Mouse (Mus musculus) embryonic facial prominence, embryonic 12.5 days (tissue): Measurements from ENCODE around the gene 1110008P14Rik. TPM values are rescaled to one million over a fixed set of nuclear protein-coding genes. Genes with fewer than 3 reads are reported as not detected.

Experiments
- ATAC-seq: fragments of 200-750 bp; cut with Nextera tagmentation; 2 replicates; pipeline ENCODE4 v1.8.0; 2017; ENCODE audit not compliant: insufficient number of reproducible peaks, insufficient read depth, low FRiP score, low TSS enrichment
- H3K27ac ChIP-seq: fragments of 300-500 bp; sonication (generic); 2 replicates; pipeline ENCODE4 v1.5.1; 2016; ENCODE audit warnings: mild to moderate bottlenecking
- H3K27me3 ChIP-seq: fragments of 300-500 bp; sonication (generic); 2 replicates; pipeline ENCODE4 v1.6.1; 2016; ENCODE audit warnings: mild to moderate bottlenecking, moderate library complexity
- H3K36me3 ChIP-seq: fragments of 300-500 bp; sonication (generic); 2 replicates; pipeline ENCODE4 v1.6.1; 2016; ENCODE audit warnings: mild to moderate bottlenecking
- H3K4me1 ChIP-seq: fragments of 300-500 bp; sonication (generic); 2 replicates; pipeline ENCODE4 v1.6.1; 2016
- H3K4me2 ChIP-seq: fragments of 300-500 bp; sonication (generic); replicated peaks from 2 replicates; pipeline ENCODE4 v1.6.1; 2016; ENCODE audit warnings: mild to moderate bottlenecking, moderate library complexity
- H3K4me3 ChIP-seq: fragments of 300-500 bp; sonication (generic); 2 replicates; pipeline ENCODE4 v1.5.1; 2016; ENCODE audit warnings: mild to moderate bottlenecking
- H3K9ac ChIP-seq: fragments of 300-500 bp; sonication (generic); 2 replicates; pipeline ENCODE4 v1.6.1; 2016; ENCODE audit warnings: mild to moderate bottlenecking, moderate library complexity
- H3K9me3 ChIP-seq: fragments of 300-500 bp; sonication (generic); 2 replicates; pipeline ENCODE4 v1.6.1; 2016; ENCODE audit warnings: mild to moderate bottlenecking, moderate library complexity
- WGBS: fragments of 180-500 bp; shearing (Covaris S2); methylation state at CpG from one replicate; pipeline ENCODE4 v1.1.7; 2016; 5-methylcytosine and 5-hydroxymethylcytosine counted together
- polyA plus RNA-seq: library from polyadenylated mRNA; unstranded; fragments of >200 nt; fragmentation: Nextera tagmentation; extraction: Ambion mirVana; gene quantifications from 2 replicates; pipeline ENCODE4 v1.2.1, GENCODE M21; 2016

The 1110008P14Rik gene
- polyA plus RNA-seq, 1 experiment from 2014 or later: 53.9 TPM

- Histone ChIP-seq H3K9me3 (no peaks in the 10 kb centered on the region), H3K4me2 (no peak overlapping the region), H3K27ac (no peak overlapping the region), H3K9ac (no peak overlapping the region), H3K36me3 (peaks cover 55% of the 10 kb centered on the region), H3K4me3 (no peak overlapping the region), H3K27me3 (no peaks in the 10 kb centered on the region), H3K4me1 (peaks cover 33% of the 10 kb centered on the region)
- 85% methylated on average over 6 of the region's 6 CpGs for WGBS
- no peak for ATAC-seq
Observed at GRCm38 (mm10) chr2:32420647-32421046, 38.9 kb upstream of the 1110008P14Rik start.

- peaks cover 60% of the 10 kb centered on the region for H3K36me3 ChIP-seq
- H3K9me3 ChIP-seq: no peaks in the 10 kb centered on the region
- H3K4me1 ChIP-seq: peaks cover 29% of the 10 kb centered on the region
- H3K4me2 ChIP-seq: no peak overlapping the region
- ATAC-seq: no peak
- H3K27me3 ChIP-seq: no peaks in the 10 kb centered on the region
- H3K9ac ChIP-seq: no peak overlapping the region
- H3K4me3 ChIP-seq: no peak overlapping the region
- H3K27ac ChIP-seq: 0 out of 2 replicates have a peak overlapping the region, but pooled peaks have one; percentile 25
- WGBS: 91% methylated on average over 12 of the region's 12 CpGs
Observed at GRCm38 (mm10) chr2:32420066-32420608, 38.4 kb upstream of the 1110008P14Rik start.

DNA sequence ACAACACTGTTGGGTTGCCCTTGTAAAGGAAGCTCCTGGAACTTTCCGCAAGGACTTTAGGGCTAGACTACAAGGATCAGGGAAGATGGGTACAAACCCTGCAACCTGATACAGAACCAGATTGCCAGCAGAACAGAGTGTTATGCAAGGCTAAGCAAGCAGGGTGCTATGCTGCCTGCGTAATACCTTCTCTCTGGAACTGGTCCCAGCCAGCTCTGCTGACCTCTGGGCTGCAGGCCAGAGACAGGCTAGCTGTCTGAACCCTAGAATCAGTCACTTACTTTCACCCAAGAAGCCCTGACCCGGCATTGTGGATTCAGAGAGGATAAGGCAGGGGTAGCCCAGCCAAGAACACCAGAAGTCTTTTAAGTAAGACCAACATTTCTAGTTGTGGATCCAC, 37.6 kb upstream of the 1110008P14Rik start:
- no peak for ATAC-seq
- H3K4me2 ChIP-seq: no peak overlapping the region
- peaks cover 21% of the 10 kb centered on the region for H3K4me1 ChIP-seq
- no peaks in the 10 kb centered on the region for H3K9me3 ChIP-seq
- peaks cover 67% of the 10 kb centered on the region for H3K36me3 ChIP-seq
- H3K27me3 ChIP-seq: no peaks in the 10 kb centered on the region
- WGBS: 89% methylated on average over 3 of the region's 3 CpGs
- no peak overlapping the region for H3K4me3 ChIP-seq
- no peak overlapping the region for H3K9ac ChIP-seq
- H3K27ac ChIP-seq: 0 out of 2 replicates have a peak overlapping the region, but pooled peaks have one; percentile 25

GRCm38 (mm10) chr2:32418430-32419151, 36.9 kb upstream of the 1110008P14Rik start:
- no peaks in the 10 kb centered on the region for H3K27me3 ChIP-seq
- 54% methylated on average over 12 of the region's 12 CpGs for WGBS
- no peak overlapping the region for H3K4me2 ChIP-seq
- H3K27ac ChIP-seq: peak overlapping the region; percentile 2; the same call in 1 of the 2 replicates
- no peak for ATAC-seq
- no peak overlapping the region for H3K9ac ChIP-seq
- no peak overlapping the region for H3K4me3 ChIP-seq
- peaks cover 75% of the 10 kb centered on the region for H3K36me3 ChIP-seq
- peaks cover 15% of the 10 kb centered on the region for H3K4me1 ChIP-seq
- no peaks in the 10 kb centered on the region for H3K9me3 ChIP-seq

DNA sequence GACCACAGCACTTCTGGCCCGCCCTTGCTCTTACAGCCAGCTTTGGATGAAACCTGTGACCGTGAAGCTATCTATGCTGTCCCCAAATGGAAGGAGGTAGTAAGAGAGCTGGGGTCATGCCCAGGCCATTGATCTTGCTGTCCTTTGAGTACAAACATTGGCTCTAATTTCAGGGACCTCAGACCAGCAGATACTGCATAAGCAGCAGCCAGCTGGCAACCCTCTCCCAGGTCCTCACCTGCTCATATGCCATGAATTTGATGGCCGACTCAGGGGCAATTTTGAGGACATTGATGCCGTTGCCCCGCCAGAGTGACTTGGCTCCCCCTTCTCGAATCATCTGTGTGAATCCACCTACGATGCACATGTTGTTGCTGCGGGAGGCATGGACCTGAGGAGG, 35.7 kb upstream of the 1110008P14Rik start:
- H3K27me3 ChIP-seq: no peaks in the 10 kb centered on the region
- 84% methylated on average over 8 of the region's 8 CpGs for WGBS
- H3K9me3 ChIP-seq: no peaks in the 10 kb centered on the region
- no peak overlapping the region for H3K4me2 ChIP-seq
- ATAC-seq: no peak
- no peak overlapping the region for H3K27ac ChIP-seq
- peaks cover 5% of the 10 kb centered on the region; the same call in 1 of the 2 replicates for H3K4me1 ChIP-seq
- no peak overlapping the region for H3K9ac ChIP-seq
- H3K4me3 ChIP-seq: no peak overlapping the region
- H3K36me3 ChIP-seq: peaks cover 76% of the 10 kb centered on the region

- Histone ChIP-seq H3K36me3 (peaks cover 76% of the 10 kb centered on the region), H3K27me3 (no peaks in the 10 kb centered on the region), H3K4me1 (peaks cover 5% of the 10 kb centered on the region; the same call in 1 of the 2 replicates), H3K9me3 (no peaks in the 10 kb centered on the region), H3K4me2 (no peak overlapping the region), H3K9ac (no peak overlapping the region), H3K27ac (no peak overlapping the region), H3K4me3 (no peak overlapping the region)
- ATAC-seq: no peak
- WGBS: 67% methylated on average over 2 of the region's 2 CpGs
Observed at GRCm38 (mm10) chr2:32416556-32416955, 34.8 kb upstream of the 1110008P14Rik start.

DNA sequence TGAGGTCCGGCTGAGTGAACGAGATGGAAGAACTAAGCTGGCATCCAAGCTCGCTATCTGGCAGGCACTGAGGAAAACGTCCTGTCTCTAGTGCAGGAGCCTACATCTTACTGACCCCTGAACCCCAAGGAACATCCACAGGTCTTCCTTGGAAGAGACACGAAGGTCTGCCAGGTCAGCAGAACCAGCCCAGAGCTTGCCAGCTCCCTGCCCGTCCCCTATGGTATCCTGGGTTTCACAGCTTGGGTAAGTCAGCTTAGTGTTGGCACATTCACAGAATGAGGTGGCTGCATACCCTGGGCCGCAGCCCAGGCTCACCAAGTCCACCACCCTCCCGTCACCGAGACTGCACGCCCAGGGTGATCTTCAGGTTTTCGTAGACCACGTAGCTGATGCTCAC, 34.1 kb upstream of the 1110008P14Rik start:
- no peak overlapping the region for H3K4me2 ChIP-seq
- H3K4me3 ChIP-seq: no peak overlapping the region
- no peak for ATAC-seq
- H3K27me3 ChIP-seq: no peaks in the 10 kb centered on the region
- H3K27ac ChIP-seq: no peak overlapping the region
- WGBS: 91% methylated on average over 12 of the region's 12 CpGs
- no peaks in the 10 kb centered on the region for H3K9me3 ChIP-seq
- H3K4me1 ChIP-seq: peaks cover 7% of the 10 kb centered on the region; the same call in 1 of the 2 replicates
- no peak overlapping the region for H3K9ac ChIP-seq
- H3K36me3 ChIP-seq: peaks cover 72% of the 10 kb centered on the region

GRCm38 (mm10) chr2:32413936-32414335, 32.2 kb upstream of the 1110008P14Rik start:
- WGBS: 48% methylated on average over 5 of the region's 5 CpGs
- H3K36me3 ChIP-seq: peaks cover 53% of the 10 kb centered on the region
- no peak overlapping the region for H3K4me2 ChIP-seq
- H3K4me3 ChIP-seq: no peak overlapping the region
- no peaks in the 10 kb centered on the region for H3K9me3 ChIP-seq
- H3K27me3 ChIP-seq: no peaks in the 10 kb centered on the region
- peaks cover 12% of the 10 kb centered on the region for H3K4me1 ChIP-seq
- H3K9ac ChIP-seq: no peak overlapping the region
- ATAC-seq: no peak
- no peak overlapping the region for H3K27ac ChIP-seq

- no peak for ATAC-seq
- Histone ChIP-seq H3K9me3 (no peaks in the 10 kb centered on the region), H3K4me2 (no peak overlapping the region), H3K27ac (no peak overlapping the region), H3K36me3 (peaks cover 43% of the 10 kb centered on the region), H3K27me3 (no peaks in the 10 kb centered on the region), H3K9ac (no peak overlapping the region), H3K4me1 (peaks cover 16% of the 10 kb centered on the region), H3K4me3 (no peak overlapping the region)
- 84% methylated on average over 6 of the region's 6 CpGs for WGBS
Observed at GRCm38 (mm10) chr2:32412742-32413531, 31.2 kb upstream of the 1110008P14Rik start.

DNA sequence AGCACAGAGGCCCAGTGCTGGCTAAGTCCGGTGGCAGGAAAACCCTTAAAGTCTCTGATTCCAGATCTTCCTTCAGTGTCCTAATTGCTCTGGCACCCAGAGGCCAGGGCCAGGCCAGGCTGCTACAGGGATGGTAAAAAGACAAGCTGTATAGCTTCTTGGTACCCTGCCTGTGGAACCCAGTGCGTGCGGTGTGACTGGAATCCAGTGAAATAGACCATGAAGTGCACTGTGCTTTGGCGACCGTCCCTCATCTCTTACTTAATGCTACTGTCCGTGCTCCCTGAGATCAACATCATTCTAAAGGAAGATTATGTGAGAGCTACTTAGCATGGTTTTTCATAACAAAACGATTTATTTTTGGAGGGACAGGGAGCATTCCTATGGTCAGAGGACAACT, 29.7 kb upstream of the 1110008P14Rik start:
- Histone ChIP-seq H3K27ac (no peak overlapping the region), H3K4me1 (peaks cover 16% of the 10 kb centered on the region), H3K4me3 (no peak overlapping the region), H3K4me2 (no peak overlapping the region), H3K36me3 (peaks cover 29% of the 10 kb centered on the region), H3K9me3 (no peaks in the 10 kb centered on the region), H3K9ac (no peak overlapping the region), H3K27me3 (no peaks in the 10 kb centered on the region)
- ATAC-seq: no peak
- WGBS: 85% methylated on average over 7 of the region's 7 CpGs

- Histone ChIP-seq H3K36me3 (0 out of 2 replicates have a peak, but pooled peaks cover 2% of the 10 kb centered on the region), H3K27me3 (no peaks in the 10 kb centered on the region), H3K9me3 (no peaks in the 10 kb centered on the region), H3K4me1 (peaks cover 16% of the 10 kb centered on the region), H3K27ac (peak overlapping the region; percentile 86), H3K4me2 (0 out of 2 replicates have a peak overlapping the region, but pooled peaks have one; percentile 6), H3K9ac (peak overlapping the region; percentile 21), H3K4me3 (no peak overlapping the region)
- 30% methylated on average over 25 of the region's 25 CpGs for WGBS
- ATAC-seq: 0 out of 2 replicates have a peak, but pooled peaks have one; percentile 19
Observed at GRCm38 (mm10) chr2:32408429-32409424, 27.0 kb upstream of the 1110008P14Rik start.
